Mouse (Mus musculus) heart, postnatal 0 days (tissue): ENCODE data around the gene Nceh1. TPM values are rescaled to one million over a fixed set of nuclear protein-coding genes. Genes with fewer than 3 reads are reported as not detected.

ENCODE experiments used
- ATAC-seq: fragments of 200-750 bp; cut with Nextera tagmentation; 2 replicates; pipeline ENCODE4 v1.8.0; 2017; ENCODE audit warnings: low read depth, moderate number of reproducible peaks, moderate library complexity; ENCODE audit not compliant: insufficient read depth
- DNase-seq: peaks from one replicate; pipeline ENCODE4 v3.0.0-alpha.2; 2016; ENCODE audit warnings: low spot score
- H3K27ac ChIP-seq: fragments of 300-500 bp; sonication (generic); 2 replicates; pipeline ENCODE4 v1.5.1; 2014; ENCODE audit warnings: low read depth, mild to moderate bottlenecking
- H3K27me3 ChIP-seq: fragments of 300-500 bp; sonication (generic); 2 replicates; pipeline ENCODE4 v1.6.1; 2014; ENCODE audit warnings: low read length, mixed read lengths; ENCODE audit not compliant: control insufficient read depth, insufficient read depth
- H3K36me3 ChIP-seq: fragments of 300-500 bp; sonication (generic); replicated peaks from 2 replicates; pipeline ENCODE4 v1.6.1; 2014; ENCODE audit warnings: low read length, mixed read lengths; ENCODE audit not compliant: control insufficient read depth, insufficient read depth
- H3K4me1 ChIP-seq: fragments of 300-500 bp; sonication (generic); 2 replicates; pipeline ENCODE4 v1.6.1; 2014; ENCODE audit warnings: antibody characterized with exemption; ENCODE audit not compliant: control insufficient read depth, insufficient read depth
- H3K4me2 ChIP-seq: fragments of 300-500 bp; sonication (generic); 2 replicates; pipeline ENCODE4 v1.6.1; 2014; ENCODE audit warnings: low read depth, mild to moderate bottlenecking, low read length, moderate library complexity
- H3K4me3 ChIP-seq: fragments of 300-500 bp; sonication (generic); 2 replicates; pipeline ENCODE4 v1.5.1; 2014; ENCODE audit warnings: low read depth, low read length
- H3K9ac ChIP-seq: fragments of 300-500 bp; sonication (generic); replicated peaks from 2 replicates; pipeline ENCODE4 v1.6.1; 2014; ENCODE audit warnings: low read depth, low read length, mixed read lengths
- H3K9me3 ChIP-seq: fragments of 300-500 bp; sonication (generic); replicated peaks from 2 replicates; pipeline ENCODE4 v1.6.1; 2016; ENCODE audit warnings: low read length; ENCODE audit not compliant: control insufficient read depth
- CTCF ChIP-seq: IDR thresholded peaks from 2 replicates; pipeline ENCODE4 v1.5.1; 2016; ENCODE audit warnings: antibody characterized with exemption, control low read depth, low read depth
- EP300 ChIP-seq: IDR thresholded peaks from 2 replicates; pipeline ENCODE4 v1.6.1; 2016; ENCODE audit warnings: antibody characterized with exemption, low read depth
- WGBS: fragments of 180-500 bp; shearing (Covaris S2); extraction: QIAGEN DNeasy Blood & Tissue Kit; methylation state at CpG from one replicate; pipeline ENCODE4 v1.1.7; 2014; 5-methylcytosine and 5-hydroxymethylcytosine counted together
- polyA plus RNA-seq: library from polyadenylated mRNA; unstranded; fragments of >200 nt; fragmentation: Nextera tagmentation; extraction: Ambion mirVana; gene quantifications from 2 replicates; pipeline ENCODE4 v1.2.1, GENCODE M21; 2015
- total RNA-seq: library from RNA; depleted of rRNA; stranded (reverse); fragments of >200 nt; gene quantifications from 2 replicates; pipeline ENCODE4 v1.2.3, GENCODE M21; 2014; ENCODE audit warnings: low replicate concordance

Nceh1 gene
- total and polyA plus RNA-seq, 2 experiments from 2014 or later = 67.7 to 81.0 TPM

DNA sequence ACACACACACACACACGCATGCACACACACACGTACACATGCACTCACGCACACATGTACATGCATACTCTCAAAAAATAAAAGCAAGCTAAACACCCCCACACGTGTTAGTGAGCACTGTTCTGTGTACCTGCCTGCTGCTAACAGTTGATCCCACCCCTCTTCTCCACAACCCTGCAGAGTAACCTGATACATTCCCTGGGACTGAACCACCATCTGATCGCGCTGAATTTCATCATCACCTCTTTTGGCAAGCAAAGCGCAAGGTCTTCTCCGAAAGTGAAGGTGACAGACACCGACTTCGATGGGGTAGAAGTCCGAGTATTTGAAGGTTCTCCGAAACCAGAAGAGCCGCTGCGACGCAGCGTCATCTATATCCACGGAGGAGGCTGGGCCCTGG, 39.7 kb downstream of the Nceh1 start:
- H3K9me3 ChIP-seq = no peaks in the 10 kb centered on the region
- H3K9ac ChIP-seq = no peak overlapping the region
- DNase-seq = no peak
- H3K36me3 ChIP-seq = peaks cover 21% of the 10 kb centered on the region
- 74% methylated on average over 17 of the region's 17 CpGs for WGBS
- H3K27ac ChIP-seq = no peak overlapping the region
- TF ChIP-seq EP300 = no peak
- no peak for TF ChIP-seq CTCF
- no peaks in the 10 kb centered on the region for H3K4me1 ChIP-seq
- no peak for ATAC-seq
- H3K27me3 ChIP-seq = no peaks in the 10 kb centered on the region
- no peak overlapping the region for H3K4me2 ChIP-seq
- no peak overlapping the region for H3K4me3 ChIP-seq

DNA sequence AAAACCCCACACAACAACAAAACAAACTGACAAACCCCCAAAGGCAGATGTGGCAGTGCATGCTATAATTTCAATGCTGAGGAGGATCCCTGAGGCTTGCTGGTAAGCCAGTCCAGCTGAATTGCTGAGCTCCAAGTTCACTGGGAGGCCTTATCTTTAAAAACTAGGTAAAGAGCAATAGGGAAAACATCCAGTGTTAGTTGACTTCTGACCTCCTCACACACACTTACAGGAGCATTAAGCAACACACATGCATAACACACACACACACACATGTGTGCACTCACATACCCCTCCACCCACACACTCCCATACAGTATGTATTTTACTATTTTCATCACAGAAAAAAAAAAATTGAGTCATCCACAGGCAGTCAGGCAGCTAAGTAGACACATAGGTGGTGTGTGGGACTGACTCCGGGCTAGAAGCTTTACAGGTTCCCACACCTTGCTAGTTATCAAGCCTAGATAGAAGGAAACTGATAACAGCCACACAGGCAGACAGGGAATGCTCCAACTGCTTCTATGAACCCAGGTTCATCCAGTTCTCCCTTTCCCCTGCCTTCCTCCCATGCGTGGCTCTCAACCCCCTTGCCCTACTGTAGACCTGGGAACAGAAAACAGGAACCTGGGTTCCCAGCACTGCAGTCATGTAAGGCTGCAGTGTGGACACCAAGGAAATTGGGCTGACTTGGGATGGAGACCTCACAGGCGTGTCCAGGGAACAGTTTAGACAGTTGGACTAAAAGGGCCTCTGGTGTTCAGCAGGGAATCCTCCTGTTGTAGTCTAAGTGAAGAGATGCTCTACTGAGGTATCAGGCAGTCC, 45.1 kb downstream of the Nceh1 start:
- TF ChIP-seq EP300 (no peak), CTCF (no peak)
- no peak overlapping the region for H3K27ac ChIP-seq
- no peak overlapping the region for H3K9ac ChIP-seq
- WGBS = 73% methylated on average over 3 of the region's 3 CpGs
- H3K4me3 ChIP-seq = no peak overlapping the region
- peaks cover 40% of the 10 kb centered on the region for H3K36me3 ChIP-seq
- H3K4me1 ChIP-seq = no peaks in the 10 kb centered on the region
- H3K4me2 ChIP-seq = no peak overlapping the region
- no peaks in the 10 kb centered on the region for H3K27me3 ChIP-seq
- ATAC-seq (no peak), DNase-seq (no peak)
- no peaks in the 10 kb centered on the region for H3K9me3 ChIP-seq

DNA sequence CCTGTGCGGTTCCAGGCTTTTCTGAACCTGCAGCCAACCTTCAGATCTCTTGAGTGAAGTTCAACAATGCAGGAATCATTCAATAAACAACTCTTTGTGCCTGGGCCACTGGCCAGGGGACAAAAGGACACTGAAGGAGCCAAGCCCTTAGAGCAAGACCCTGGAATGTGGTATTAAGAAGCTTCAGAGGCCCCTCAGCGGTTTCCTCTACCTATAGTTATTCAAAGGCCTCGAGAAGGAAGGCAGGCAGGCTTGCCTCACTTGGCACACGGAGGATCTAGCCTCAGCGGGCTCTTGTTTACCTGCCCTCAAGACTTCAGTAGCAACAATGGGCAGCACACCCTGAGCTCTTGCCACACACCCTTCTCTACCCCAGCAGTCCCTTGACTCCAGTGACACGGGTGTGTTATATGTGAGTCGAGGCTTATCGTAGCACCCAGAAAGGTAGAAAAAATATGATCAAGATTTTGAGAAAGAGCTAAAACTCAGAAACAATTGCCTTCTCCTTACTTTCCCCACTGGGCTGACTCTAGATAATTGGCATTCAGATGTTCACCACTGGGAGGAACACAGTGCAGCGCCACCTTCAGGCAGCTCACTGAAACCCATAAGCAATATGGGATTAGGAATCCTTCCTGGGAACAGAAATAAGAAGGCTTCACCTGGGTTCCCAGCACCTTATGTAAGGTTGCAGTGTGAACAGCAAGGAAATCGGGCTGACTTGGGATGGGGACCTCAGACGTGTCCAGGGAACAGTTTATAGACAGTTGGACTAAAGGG, 46.0 kb downstream of the Nceh1 start:
- Histone ChIP-seq H3K9me3 (no peaks in the 10 kb centered on the region), H3K9ac (no peak overlapping the region), H3K4me1 (no peaks in the 10 kb centered on the region), H3K4me2 (no peak overlapping the region), H3K36me3 (peaks cover 35% of the 10 kb centered on the region), H3K27me3 (no peaks in the 10 kb centered on the region), H3K27ac (no peak overlapping the region), H3K4me3 (no peak overlapping the region)
- DNase-seq (no peak), ATAC-seq (no peak)
- TF ChIP-seq EP300 = no peak
- peak; percentile 58 for TF ChIP-seq CTCF
- 77% methylated on average over 11 of the region's 11 CpGs for WGBS

DNA sequence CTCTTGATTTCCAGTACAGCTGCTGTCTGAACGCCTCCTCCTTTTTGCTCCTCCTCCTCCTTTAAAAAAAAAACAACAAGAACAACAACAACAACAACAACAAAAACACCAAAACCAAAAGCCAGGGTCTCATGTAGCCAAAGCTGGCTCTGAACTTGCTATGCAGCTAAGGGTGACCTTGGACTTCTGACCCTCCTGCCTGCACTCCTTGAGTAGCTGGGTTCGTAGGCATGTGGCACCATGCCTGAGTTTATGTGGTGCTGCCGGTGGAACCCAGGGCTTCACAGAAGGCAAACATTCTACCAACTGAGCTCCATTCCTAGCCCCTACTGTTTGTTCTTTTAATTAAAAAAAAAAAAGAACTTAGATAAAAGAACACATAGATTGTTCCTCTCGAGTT, 50.6 kb downstream of the Nceh1 start:
- peak overlapping the region; percentile 26; the same call in 1 of the 2 replicates for H3K27ac ChIP-seq
- no peaks in the 10 kb centered on the region for H3K9me3 ChIP-seq
- peaks cover 19% of the 10 kb centered on the region; the same call in 1 of the 2 replicates for H3K36me3 ChIP-seq
- no peak overlapping the region for H3K4me2 ChIP-seq
- TF ChIP-seq CTCF = no peak
- no peak for TF ChIP-seq EP300
- DNase-seq (no peak), ATAC-seq (no peak)
- 68% methylated on average over 4 of the region's 4 CpGs for WGBS
- peaks cover 6% of the 10 kb centered on the region; the same call in 1 of the 2 replicates for H3K4me1 ChIP-seq
- no peak overlapping the region for H3K9ac ChIP-seq
- H3K4me3 ChIP-seq = no peak overlapping the region
- H3K27me3 ChIP-seq = no peaks in the 10 kb centered on the region

DNA sequence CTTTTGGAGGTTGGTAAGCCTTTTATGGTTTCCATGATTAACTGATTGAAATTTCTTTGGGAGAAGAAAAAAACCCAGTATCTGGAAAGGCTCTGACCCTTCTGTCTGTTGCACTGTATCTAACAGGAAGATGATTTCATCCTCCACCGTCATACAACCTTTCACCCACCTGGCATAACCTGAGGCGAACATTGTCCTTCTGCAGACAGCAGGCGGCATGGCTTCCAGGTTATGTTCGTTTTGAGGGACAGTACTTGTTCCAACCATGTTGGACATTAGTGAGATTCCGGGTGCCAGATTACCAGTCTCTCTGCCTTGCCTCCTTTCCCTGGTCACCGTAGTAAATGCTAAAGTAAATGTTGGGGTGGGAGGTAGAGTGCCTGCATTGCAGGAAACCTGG, 51.1 kb downstream of the Nceh1 start:
- no peak overlapping the region for H3K4me3 ChIP-seq
- peak overlapping the region; percentile 57 for H3K27ac ChIP-seq
- no peak overlapping the region for H3K9ac ChIP-seq
- no peaks in the 10 kb centered on the region for H3K27me3 ChIP-seq
- ATAC-seq (peak; percentile 66; the same call in 1 of the 2 replicates), DNase-seq (peak; percentile 27)
- no peak overlapping the region for H3K4me2 ChIP-seq
- no peaks in the 10 kb centered on the region for H3K9me3 ChIP-seq
- H3K36me3 ChIP-seq = peaks cover 19% of the 10 kb centered on the region; the same call in 1 of the 2 replicates
- TF ChIP-seq EP300 (no peak), CTCF (no peak)
- WGBS = 59% methylated on average over 6 of the region's 6 CpGs
- peaks cover 6% of the 10 kb centered on the region; the same call in 1 of the 2 replicates for H3K4me1 ChIP-seq
